Mouse (Mus musculus): Measurements from ENCODE around the gene Btbd35f26. TPM values are rescaled to one million over a fixed set of nuclear protein-coding genes. Genes with fewer than 3 reads are reported as not detected.
"Not testable (repeated sequence)": the region's sequence is repeated elsewhere in the genome, so short reads cannot be mapped to it uniquely, and the experiment has no call there.

Btbd35f26 gene
- not detected in 2 replicates for polyA plus RNA-seq (2015; fragmentation: Nextera tagmentation; extraction: Ambion mirVana)

- not testable (repeated sequence) for H3K36me3 ChIP-seq; H3K9ac ChIP-seq (replicated peaks); H3K4me3 ChIP-seq (replicated peaks); H3K4me2 ChIP-seq; H3K4me1 ChIP-seq; H3K9me3 ChIP-seq (replicated peaks); H3K27me3 ChIP-seq (replicated peaks); ATAC-seq (ENCODE audit: low FRiP score); H3K27ac ChIP-seq (replicated peaks)
- no CpG with 5 or more reads among the region's 4 CpGs for WGBS
Observed at GRCm38 (mm10) chrX:31336154-31336553, at the start of gene Btbd35f26. Btbd35f26 (plus strand) TSS chrX:31336454.

GRCm38 (mm10) chrX:31341924-31342323 is 5.7 kb downstream of the Btbd35f26 start:
- H3K27me3 ChIP-seq (replicated peaks); H3K4me2 ChIP-seq; H3K4me1 ChIP-seq; H3K9ac ChIP-seq (replicated peaks); H3K9me3 ChIP-seq (replicated peaks); H3K36me3 ChIP-seq; H3K27ac ChIP-seq (replicated peaks); ATAC-seq (ENCODE audit: low FRiP score); H3K4me3 ChIP-seq (replicated peaks): not testable (repeated sequence)
- 86% methylated on average over 2 of the region's 4 CpGs for WGBS

DNA sequence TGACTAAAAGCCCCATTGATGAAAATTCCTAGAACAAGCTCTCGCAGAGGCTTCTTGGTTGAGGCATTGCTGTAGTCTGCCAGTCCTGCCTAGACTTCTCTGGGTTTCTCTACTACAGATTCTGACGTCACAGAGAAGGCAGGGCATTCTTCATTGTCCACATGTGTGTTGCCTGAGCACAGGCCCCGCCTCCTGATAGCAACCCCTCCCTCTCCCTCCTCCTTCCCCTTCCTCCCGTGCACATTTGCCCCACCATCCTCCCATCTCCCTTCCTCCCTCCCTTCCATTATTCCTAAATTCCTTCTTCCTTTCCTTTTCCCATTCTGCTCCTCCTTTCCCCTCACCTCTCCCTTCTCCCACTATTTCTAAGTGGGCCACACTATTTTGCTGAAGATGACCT is 47.6 kb downstream of the Btbd35f26 start, which contains the start of gene Btbd35f19:
Btbd35f19 (minus strand) TSS at position 101 of the 400 bp plus-strand sequence.
- not testable (repeated sequence) for ATAC-seq (ENCODE audit: low FRiP score)

More for the DNA sequence above, 47.6 kb downstream of the Btbd35f26 start, which contains the start of gene Btbd35f19:
- H3K27me3 ChIP-seq (replicated peaks); H3K4me1 ChIP-seq; H3K27ac ChIP-seq (replicated peaks); H3K4me2 ChIP-seq; H3K9me3 ChIP-seq (replicated peaks); H3K36me3 ChIP-seq; H3K9ac ChIP-seq (replicated peaks); H3K4me3 ChIP-seq (replicated peaks): not testable (repeated sequence)
- no CpG with 5 or more reads among the region's 4 CpGs for WGBS

Other genes starting within 250 kb of the Btbd35f26 start
- not detected in 2 replicates for gene Btbd35f29, start 218.8 kb upstream of the Btbd35f26 start, polyA plus RNA-seq (2015; fragmentation: Nextera tagmentation; extraction: Ambion mirVana)
- gene Spin2f, start 82.6 kb upstream of the Btbd35f26 start, polyA plus RNA-seq (2015; fragmentation: Nextera tagmentation; extraction: Ambion mirVana), result not detected in 2 replicates
- not detected in 2 replicates for gene Btbd35f19, start 47.5 kb downstream of the Btbd35f26 start, polyA plus RNA-seq (2015; fragmentation: Nextera tagmentation; extraction: Ambion mirVana)
- not detected in 2 replicates for gene Gm21883, start 237.8 kb downstream of the Btbd35f26 start, polyA plus RNA-seq (2015; fragmentation: Nextera tagmentation; extraction: Ambion mirVana)